Mouse (Mus musculus): ENCODE measurements around the gene Lcn9. TPM values are rescaled to one million over a fixed set of nuclear protein-coding genes. Genes with fewer than 3 reads are reported as not detected.

Lcn9 gene
- polyA plus RNA-seq, 1 experiment = 0.13 TPM

GRCm38 (mm10) chr2:25850330-25850729 lies 27.4 kb downstream of the Lcn9 start:
- TF ChIP-seq CTCF (IDR thresholded peaks at IDR 0.05; ENCODE audit: borderline replicate concordance, insufficient read depth, low read depth, low read length) = peak; percentile 90
- TF ChIP-seq POLR2A (IDR thresholded peaks at IDR 0.05; ENCODE audit: borderline replicate concordance, insufficient read depth, low read length) = no peak
- DNase-seq = peak; percentile 59 to 77
- 2% methylated on average over 4 of the region's 4 CpGs for WGBS

GRCm38 (mm10) chr2:25852626-25853025 lies 29.7 kb downstream of the Lcn9 start:
- H3K27me3 ChIP-seq (ENCODE audit: control insufficient read depth, insufficient read depth, low read length) = no peaks in the 10 kb centered on the region
- H3K27ac ChIP-seq (ENCODE audit: insufficient read depth, low read length) = no peak overlapping the region
- 21% methylated on average over 3 of the region's 3 CpGs for WGBS
- peak; percentile 32 to 46 for DNase-seq
- no peak overlapping the region for H3K4me3 ChIP-seq (replicated peaks; ENCODE audit: insufficient read depth, low read depth, low read length)
- TF ChIP-seq POLR2A (IDR thresholded peaks at IDR 0.05; ENCODE audit: borderline replicate concordance, insufficient read depth, low read length) = no peak
- TF ChIP-seq CTCF (IDR thresholded peaks at IDR 0.05; ENCODE audit: borderline replicate concordance, insufficient read depth, low read depth, low read length) = no peak
- H3K4me1 ChIP-seq (ENCODE audit: control insufficient read depth, insufficient read depth, low read length) = no peaks in the 10 kb centered on the region; the same call in 1 of the 2 replicates

More at GRCm38 (mm10) chr2:25850330-25850729, 27.4 kb downstream of the Lcn9 start:
- Histone ChIP-seq H3K27me3 (ENCODE audit: control insufficient read depth, insufficient read depth, low read length) (no peaks in the 10 kb centered on the region), H3K4me3 (replicated peaks; ENCODE audit: insufficient read depth, low read depth, low read length) (no peak overlapping the region), H3K27ac (ENCODE audit: insufficient read depth, low read length) (no peak overlapping the region), H3K4me1 (ENCODE audit: control insufficient read depth, insufficient read depth, low read length) (peaks cover 6% of the 10 kb centered on the region; the same call in 1 of the 2 replicates)

GRCm38 (mm10) chr2:25853998-25854397 lies 31.0 kb downstream of the Lcn9 start:
- no peak for DNase-seq
- Histone ChIP-seq H3K4me3 (replicated peaks; ENCODE audit: insufficient read depth, low read depth, low read length) (no peak overlapping the region), H3K27ac (ENCODE audit: insufficient read depth, low read length) (no peak overlapping the region), H3K4me1 (ENCODE audit: control insufficient read depth, insufficient read depth, low read length) (no peaks in the 10 kb centered on the region; the same call in 1 of the 2 replicates), H3K27me3 (ENCODE audit: control insufficient read depth, insufficient read depth, low read length) (no peaks in the 10 kb centered on the region)
- TF ChIP-seq POLR2A (IDR thresholded peaks at IDR 0.05; ENCODE audit: borderline replicate concordance, insufficient read depth, low read length) = no peak
- TF ChIP-seq CTCF (IDR thresholded peaks at IDR 0.05; ENCODE audit: borderline replicate concordance, insufficient read depth, low read depth, low read length) = no peak
- WGBS = 79% methylated on average over 5 of the region's 5 CpGs

- no peak overlapping the region for H3K4me3 ChIP-seq (replicated peaks; ENCODE audit: insufficient read depth, low read depth, low read length)
- H3K4me1 ChIP-seq (ENCODE audit: control insufficient read depth, insufficient read depth, low read length) = peaks cover 21% of the 10 kb centered on the region
- no peak for DNase-seq
- 89% methylated on average over 3 of the region's 3 CpGs for WGBS
- TF ChIP-seq CTCF (IDR thresholded peaks at IDR 0.05; ENCODE audit: borderline replicate concordance, insufficient read depth, low read depth, low read length) (no peak), POLR2A (IDR thresholded peaks at IDR 0.05; ENCODE audit: borderline replicate concordance, insufficient read depth, low read length) (no peak)
- H3K27me3 ChIP-seq (ENCODE audit: control insufficient read depth, insufficient read depth, low read length) = no peaks in the 10 kb centered on the region
- no peak overlapping the region for H3K27ac ChIP-seq (ENCODE audit: insufficient read depth, low read length)
These were observed 36.9 kb downstream of the Lcn9 start for GRCm38 (mm10) chr2:25859891-25860290.

GRCm38 (mm10) chr2:25862038-25862437 lies 39.1 kb downstream of the Lcn9 start:
- peak in 1 of 2 experiments; percentile 50 for DNase-seq
- H3K4me3 ChIP-seq (replicated peaks; ENCODE audit: insufficient read depth, low read depth, low read length) = no peak overlapping the region
- no peak for TF ChIP-seq POLR2A (IDR thresholded peaks at IDR 0.05; ENCODE audit: borderline replicate concordance, insufficient read depth, low read length)
- TF ChIP-seq CTCF (IDR thresholded peaks at IDR 0.05; ENCODE audit: borderline replicate concordance, insufficient read depth, low read depth, low read length) = no peak
- WGBS = 13% methylated on average over 2 of the region's 2 CpGs
- no peaks in the 10 kb centered on the region for H3K27me3 ChIP-seq (ENCODE audit: control insufficient read depth, insufficient read depth, low read length)
- peaks cover 32% of the 10 kb centered on the region for H3K4me1 ChIP-seq (ENCODE audit: control insufficient read depth, insufficient read depth, low read length)
- no peak overlapping the region for H3K27ac ChIP-seq (ENCODE audit: insufficient read depth, low read length)

- H3K4me1 ChIP-seq (ENCODE audit: control insufficient read depth, insufficient read depth, low read length) = peaks cover 32% of the 10 kb centered on the region
- TF ChIP-seq CTCF (IDR thresholded peaks at IDR 0.05; ENCODE audit: borderline replicate concordance, insufficient read depth, low read depth, low read length) (no peak), POLR2A (IDR thresholded peaks at IDR 0.05; ENCODE audit: borderline replicate concordance, insufficient read depth, low read length) (no peak)
- peak in 1 of 2 experiments; percentile 38 for DNase-seq
- no peaks in the 10 kb centered on the region for H3K27me3 ChIP-seq (ENCODE audit: control insufficient read depth, insufficient read depth, low read length)
- H3K4me3 ChIP-seq (replicated peaks; ENCODE audit: insufficient read depth, low read depth, low read length) = peak overlapping the region; percentile 64
- WGBS = 25% methylated on average over 5 of the region's 5 CpGs
- H3K27ac ChIP-seq (ENCODE audit: insufficient read depth, low read length) = peak overlapping the region; percentile 65
These were observed 39.8 kb downstream of the Lcn9 start for GRCm38 (mm10) chr2:25862696-25863270.

GRCm38 (mm10) chr2:25863337-25864131 lies 40.6 kb downstream of the Lcn9 start, which contains the start of gene Kcnt1:
Gene Kcnt1, plus strand, starts transcription at chr2:25863734.
- H3K27ac ChIP-seq (ENCODE audit: insufficient read depth, low read length) = peak within 1 kb of the TSS; percentile 65
- H3K4me1 ChIP-seq (ENCODE audit: control insufficient read depth, insufficient read depth, low read length) = peaks cover 32% of the 10 kb centered on the region
- DNase-seq = peak; percentile 67 to 72
- H3K27me3 ChIP-seq (ENCODE audit: control insufficient read depth, insufficient read depth, low read length) = no peaks in the 10 kb centered on the region
- peak within 1 kb of the TSS; percentile 64 for H3K4me3 ChIP-seq (replicated peaks; ENCODE audit: insufficient read depth, low read depth, low read length)
- TF ChIP-seq POLR2A (IDR thresholded peaks at IDR 0.05; ENCODE audit: borderline replicate concordance, insufficient read depth, low read length) (no peak), CTCF (IDR thresholded peaks at IDR 0.05; ENCODE audit: borderline replicate concordance, insufficient read depth, low read depth, low read length) (no peak)
- under 1% methylated on average over 46 of the region's 53 CpGs for WGBS

Data from cerebellum, adult 2 months (tissue).